Mouse (Mus musculus) intestine, postnatal 0 days (tissue): ENCODE measurements around the gene Kitl. TPM values are rescaled to one million over a fixed set of nuclear protein-coding genes. Genes with fewer than 3 reads are reported as not detected.

ENCODE experiments used
- ATAC-seq: fragments of 200-750 bp; cut with Nextera tagmentation; 2 replicates; pipeline ENCODE4 v1.8.0; 2017; ENCODE audit warnings: mild to moderate bottlenecking, moderate TSS enrichment, moderate library complexity
- H3K27ac ChIP-seq: fragments of 300-500 bp; sonication (generic); 2 replicates; pipeline ENCODE4 v1.5.1; 2014; ENCODE audit warnings: mild to moderate bottlenecking, low read depth, low read length, moderate library complexity
- H3K27me3 ChIP-seq: fragments of 300-500 bp; sonication (generic); replicated peaks from 2 replicates; pipeline ENCODE4 v1.6.1; 2014; ENCODE audit warnings: low read length, mixed read lengths; ENCODE audit not compliant: control insufficient read depth, insufficient read depth
- H3K36me3 ChIP-seq: fragments of 300-500 bp; sonication (generic); 2 replicates; pipeline ENCODE4 v1.6.1; 2014; ENCODE audit warnings: mild to moderate bottlenecking, moderate library complexity; ENCODE audit not compliant: control insufficient read depth, insufficient read depth
- H3K4me1 ChIP-seq: fragments of 300-500 bp; sonication (generic); replicated peaks from 2 replicates; pipeline ENCODE4 v1.6.1; 2014; ENCODE audit warnings: antibody characterized with exemption, low read length, mixed read lengths; ENCODE audit not compliant: control insufficient read depth, insufficient read depth
- H3K4me2 ChIP-seq: fragments of 300-500 bp; sonication (generic); replicated peaks from 2 replicates; pipeline ENCODE4 v1.6.1; 2014; ENCODE audit warnings: low read depth, mild to moderate bottlenecking, moderate library complexity
- H3K4me3 ChIP-seq: fragments of 300-500 bp; sonication (generic); 2 replicates; pipeline ENCODE4 v1.5.1; 2014; ENCODE audit warnings: low read depth, low read length
- H3K9ac ChIP-seq: fragments of 300-500 bp; sonication (generic); 2 replicates; pipeline ENCODE4 v1.6.1; 2014; ENCODE audit warnings: mild to moderate bottlenecking, low read depth, low read length
- H3K9me3 ChIP-seq: fragments of 300-500 bp; sonication (generic); 2 replicates; pipeline ENCODE4 v1.6.1; 2016; ENCODE audit warnings: mixed run types; ENCODE audit not compliant: control insufficient read depth
- CTCF ChIP-seq: sonication (generic); IDR thresholded peaks from 2 replicates; pipeline ENCODE4 v1.5.1; 2016; ENCODE audit warnings: low read depth, mild to moderate bottlenecking, control low read depth, antibody characterized with exemption, moderate library complexity
- WGBS: fragments of 180-500 bp; shearing (Covaris S2); extraction: QIAGEN DNeasy Blood & Tissue Kit; methylation state at CpG from one replicate; pipeline ENCODE4 v1.1.7; 2014; 5-methylcytosine and 5-hydroxymethylcytosine counted together
- polyA plus RNA-seq: library from polyadenylated mRNA; unstranded; fragments of >200 nt; fragmentation: Nextera tagmentation; extraction: Ambion mirVana; gene quantifications from 2 replicates; pipeline ENCODE4 v1.2.1, GENCODE M21; 2015

The Kitl gene
- polyA plus RNA-seq, 1 experiment from 2014 or later, result 15.8 TPM

DNA sequence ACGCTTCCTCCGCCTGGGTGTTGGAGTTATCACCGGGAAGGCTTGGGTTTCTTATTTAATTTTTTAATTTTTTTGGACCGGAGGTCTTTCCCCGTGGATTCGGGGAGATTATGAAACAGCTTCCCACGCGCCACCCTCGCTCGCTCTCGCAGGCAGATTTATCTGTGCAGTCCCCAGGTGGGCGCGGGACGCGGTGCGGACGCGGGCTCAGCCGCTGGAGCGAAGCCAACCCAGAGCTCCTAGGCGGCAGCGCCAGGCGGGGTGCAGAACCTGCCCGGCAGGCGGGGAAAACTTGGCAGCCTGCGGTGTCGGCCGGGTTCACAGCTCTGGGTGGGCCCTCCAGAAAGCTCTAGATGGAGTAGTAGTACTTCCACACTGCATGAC, 888 bp downstream of the Kitl start:
- Histone ChIP-seq H3K4me1 (peaks cover 8% of the 10 kb centered on the region; the same call in 1 of the 2 replicates), H3K9me3 (no peaks in the 10 kb centered on the region), H3K27ac (peak overlapping the region; percentile 43), H3K27me3 (no peaks in the 10 kb centered on the region), H3K4me2 (peak overlapping the region; percentile 80), H3K4me3 (peak overlapping the region; percentile 62), H3K9ac (peak overlapping the region; percentile 78), H3K36me3 (no peaks in the 10 kb centered on the region)
- peak; percentile 32 for ATAC-seq
- under 1% methylated on average over 28 of the region's 28 CpGs for WGBS
- TF ChIP-seq CTCF, result peak; percentile 43

DNA sequence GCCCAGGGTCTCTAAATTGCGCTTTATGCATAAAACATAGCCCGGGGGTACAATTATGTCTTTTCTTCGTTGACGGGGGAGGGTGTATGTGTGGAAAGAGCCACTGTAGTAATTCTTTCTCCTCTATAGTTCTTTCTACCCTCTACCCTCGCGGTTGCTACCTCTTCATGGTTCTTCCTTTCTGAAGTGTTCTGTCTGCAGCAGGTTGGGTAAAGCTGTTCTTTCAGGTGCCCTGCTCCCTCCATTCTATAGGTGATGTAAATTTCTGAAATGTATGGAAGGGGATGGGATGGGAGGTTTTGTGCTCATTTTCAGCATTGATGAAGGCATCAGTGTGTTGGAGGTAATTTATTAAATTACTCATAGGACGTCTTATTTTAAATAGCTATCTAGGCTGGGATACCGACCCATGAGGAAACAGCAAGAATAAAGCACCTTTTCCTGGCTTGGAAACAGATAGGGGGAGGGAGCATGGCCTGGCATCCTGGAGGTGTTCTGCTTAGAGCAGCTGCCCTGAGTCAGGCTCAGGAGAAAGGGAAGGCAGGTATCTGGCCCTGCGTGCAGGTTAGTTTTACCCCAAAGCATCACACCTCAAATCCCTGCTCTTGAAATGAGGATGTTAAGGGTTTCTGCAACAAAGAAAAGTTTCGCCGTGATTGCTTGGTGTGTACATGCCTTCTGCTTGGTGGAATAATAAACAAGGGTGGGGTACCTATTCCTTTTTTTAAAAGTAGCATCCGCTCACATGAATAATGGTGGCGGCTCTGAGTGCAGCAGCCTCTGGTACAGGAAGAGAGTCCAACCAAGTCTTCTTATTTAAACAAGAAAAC, 1.7 kb downstream of the Kitl start:
- Histone ChIP-seq H3K27ac (no peak overlapping the region), H3K36me3 (0 out of 2 replicates have a peak, but pooled peaks cover 8% of the 10 kb centered on the region), H3K4me2 (peak overlapping the region; percentile 80), H3K4me1 (peaks cover 8% of the 10 kb centered on the region; the same call in 1 of the 2 replicates), H3K9me3 (no peaks in the 10 kb centered on the region), H3K9ac (0 out of 2 replicates have a peak overlapping the region, but pooled peaks have one; percentile 22), H3K27me3 (no peaks in the 10 kb centered on the region), H3K4me3 (peak overlapping the region; percentile 62)
- ATAC-seq, result no peak
- WGBS, result 11% methylated on average over 13 of the region's 13 CpGs
- TF ChIP-seq CTCF, result no peak

DNA sequence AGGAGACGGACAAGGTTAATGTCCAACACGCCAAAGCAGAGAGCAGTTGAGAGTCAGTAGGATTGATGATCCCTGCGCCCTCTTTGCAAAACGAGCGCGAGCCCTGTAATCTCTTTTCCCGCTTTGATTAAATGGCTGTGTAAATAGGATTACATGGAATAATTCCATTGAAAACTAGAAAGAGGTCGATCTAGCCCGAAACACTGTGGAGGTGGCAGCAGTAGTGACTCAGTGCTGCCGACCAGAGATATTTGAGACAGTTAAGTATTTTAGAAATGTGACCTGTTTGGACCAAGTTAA, 2.3 kb downstream of the Kitl start:
- Histone ChIP-seq H3K36me3 (0 out of 2 replicates have a peak, but pooled peaks cover 14% of the 10 kb centered on the region), H3K27ac (no peak overlapping the region)

DNA sequence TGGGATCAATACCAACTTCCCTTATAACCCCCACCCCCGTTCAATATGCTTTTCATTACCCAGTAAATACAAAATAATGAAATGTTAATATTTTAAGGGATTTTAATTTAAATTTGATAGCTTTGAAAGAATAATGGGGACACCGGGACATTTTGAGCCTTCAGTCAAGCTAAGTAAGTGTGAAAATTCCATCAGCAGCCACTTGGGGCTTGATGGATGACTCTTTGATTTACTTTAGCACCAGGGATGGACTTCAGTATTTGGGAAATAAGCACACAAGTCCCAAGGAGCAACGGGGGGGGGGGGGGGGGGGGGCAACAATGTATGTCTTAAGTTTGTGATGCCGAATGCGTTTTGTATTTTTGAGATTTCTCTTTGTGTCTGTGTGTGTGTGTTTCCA, 3.1 kb downstream of the Kitl start:
- H3K9ac ChIP-seq, result no peak overlapping the region
- H3K36me3 ChIP-seq, result peaks cover 19% of the 10 kb centered on the region
- no peak overlapping the region for H3K27ac ChIP-seq
- peak overlapping the region; percentile 62 for H3K4me3 ChIP-seq
- WGBS, result 49% methylated on average over 5 of the region's 5 CpGs
- H3K9me3 ChIP-seq, result no peaks in the 10 kb centered on the region
- TF ChIP-seq CTCF, result 0 out of 2 replicates have a peak, but pooled peaks have one; percentile 9
- no peak for ATAC-seq
- H3K4me1 ChIP-seq, result peaks cover 8% of the 10 kb centered on the region; the same call in 1 of the 2 replicates
- no peaks in the 10 kb centered on the region for H3K27me3 ChIP-seq
- peak overlapping the region; percentile 80 for H3K4me2 ChIP-seq

More for the DNA sequence above, 2.3 kb downstream of the Kitl start:
- Histone ChIP-seq H3K27me3 (no peaks in the 10 kb centered on the region), H3K4me3 (peak overlapping the region; percentile 62), H3K9ac (no peak overlapping the region), H3K9me3 (no peaks in the 10 kb centered on the region), H3K4me2 (peak overlapping the region; percentile 80), H3K4me1 (peaks cover 8% of the 10 kb centered on the region; the same call in 1 of the 2 replicates)
- no peak for ATAC-seq
- no peak for TF ChIP-seq CTCF
- 10% methylated on average over 10 of the region's 10 CpGs for WGBS

DNA sequence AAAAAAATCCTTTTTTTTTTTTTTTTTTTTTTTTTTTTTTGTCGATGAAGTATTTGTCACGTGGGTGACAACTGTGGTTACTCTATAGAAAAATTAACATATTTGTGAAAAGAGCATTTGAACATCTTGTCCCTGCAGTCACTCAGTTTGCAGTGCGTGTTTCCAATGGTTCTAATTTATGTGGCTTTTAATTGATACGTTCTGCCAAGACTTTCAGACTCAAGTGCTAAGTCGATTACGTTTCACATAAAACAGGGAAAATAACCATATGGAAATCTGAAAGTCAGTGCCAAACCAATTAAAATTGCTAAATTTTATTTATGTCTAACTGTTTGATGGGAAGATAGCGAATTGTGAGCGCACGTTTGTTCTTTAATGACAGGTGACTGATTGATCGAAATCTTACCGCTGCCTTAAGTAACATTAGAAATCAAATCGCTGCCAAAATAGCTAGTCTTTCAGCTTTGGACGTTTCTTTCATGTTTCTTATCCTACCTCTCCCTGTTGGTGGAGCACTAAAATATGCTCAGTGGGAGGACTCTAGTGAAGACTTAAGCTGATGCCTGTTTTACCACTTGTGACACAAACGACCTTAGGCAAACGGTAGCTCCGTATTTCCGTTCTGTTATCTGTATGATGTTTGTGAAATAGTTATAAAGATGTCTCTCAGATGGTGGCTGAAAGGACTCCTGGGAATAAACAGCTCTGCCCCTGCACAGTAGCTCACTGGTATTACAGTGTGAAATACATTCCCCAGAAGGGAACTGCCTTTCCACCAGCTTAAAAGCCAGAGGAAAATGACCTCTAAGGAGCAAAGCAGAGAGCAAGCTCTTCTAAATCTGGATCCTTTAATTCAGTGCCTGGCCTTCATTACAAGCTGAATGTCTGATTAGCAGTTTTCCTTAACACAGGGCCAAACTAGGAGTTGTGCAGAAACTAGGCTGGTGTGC, 4.1 kb downstream of the Kitl start:
- Histone ChIP-seq H3K27me3 (no peaks in the 10 kb centered on the region), H3K9me3 (no peaks in the 10 kb centered on the region), H3K4me1 (peaks cover 8% of the 10 kb centered on the region; the same call in 1 of the 2 replicates), H3K4me3 (no peak overlapping the region), H3K27ac (no peak overlapping the region), H3K36me3 (peaks cover 22% of the 10 kb centered on the region), H3K4me2 (no peak overlapping the region), H3K9ac (no peak overlapping the region)
- 52% methylated on average over 17 of the region's 17 CpGs for WGBS
- TF ChIP-seq CTCF, result no peak
- ATAC-seq, result no peak
